Mouse (Mus musculus) heart, embryonic 11.5 days (tissue): Measurements from ENCODE around the gene Nt5c2. TPM values are rescaled to one million over a fixed set of nuclear protein-coding genes. Genes with fewer than 3 reads are reported as not detected.

ENCODE experiments used
- ATAC-seq: fragments of 200-750 bp; cut with Nextera tagmentation; replicated peaks from 2 replicates; pipeline ENCODE4 v1.8.0; 2017; ENCODE audit warnings: moderate library complexity; ENCODE audit not compliant: insufficient number of reproducible peaks, low FRiP score, low TSS enrichment
- H3K27ac ChIP-seq: fragments of 300-500 bp; sonication (generic); 2 replicates; pipeline ENCODE4 v1.5.1; 2014; ENCODE audit warnings: mild to moderate bottlenecking, low read depth, low read length
- H3K27me3 ChIP-seq: fragments of 300-500 bp; sonication (generic); 2 replicates; pipeline ENCODE4 v1.6.1; 2014; ENCODE audit warnings: mild to moderate bottlenecking, low read length, mixed read lengths; ENCODE audit not compliant: control insufficient read depth, insufficient read depth
- H3K36me3 ChIP-seq: fragments of 300-500 bp; sonication (generic); 2 replicates; pipeline ENCODE4 v1.6.1; 2014; ENCODE audit warnings: mild to moderate bottlenecking, low read length, moderate library complexity, mixed read lengths; ENCODE audit not compliant: control insufficient read depth, insufficient read depth
- H3K4me1 ChIP-seq: fragments of 300-500 bp; sonication (generic); 2 replicates; pipeline ENCODE4 v1.6.1; 2014; ENCODE audit warnings: low read length; ENCODE audit not compliant: control insufficient read depth, insufficient read depth
- H3K4me2 ChIP-seq: fragments of 300-500 bp; sonication (generic); 2 replicates; pipeline ENCODE4 v1.6.1; 2014; ENCODE audit warnings: mild to moderate bottlenecking, moderate library complexity
- H3K4me3 ChIP-seq: fragments of 300-500 bp; sonication (generic); 2 replicates; pipeline ENCODE4 v1.5.1; 2014; ENCODE audit warnings: low read depth, low read length
- H3K9ac ChIP-seq: fragments of 300-500 bp; sonication (generic); 2 replicates; pipeline ENCODE4 v1.6.1; 2014; ENCODE audit warnings: mild to moderate bottlenecking, low read depth, low read length, moderate library complexity
- H3K9me3 ChIP-seq: fragments of 300-500 bp; sonication (generic); replicated peaks from 2 replicates; pipeline ENCODE4 v1.6.1; 2016; ENCODE audit warnings: low read length; ENCODE audit not compliant: control insufficient read depth
- WGBS: fragments of 180-500 bp; shearing (Covaris S2); extraction: QIAGEN DNeasy Blood & Tissue Kit; methylation state at CpG from one replicate; pipeline ENCODE4 v1.1.7; 2014; ENCODE audit not compliant: insufficient replicate concordance; 5-methylcytosine and 5-hydroxymethylcytosine counted together
- polyA plus RNA-seq: library from polyadenylated mRNA; unstranded; fragments of >200 nt; fragmentation: Nextera tagmentation; extraction: Ambion mirVana; gene quantifications from 2 replicates; pipeline ENCODE4 v1.2.1, GENCODE M21; 2014

Nt5c2 gene
- polyA plus RNA-seq, 1 experiment from 2014 or later: 82.3 TPM

GRCm38 (mm10) chr19:47023546-47023945 is 8.6 kb upstream of the Nt5c2 start:
- ATAC-seq: no peak
- Histone ChIP-seq H3K9ac (no peak overlapping the region), H3K27ac (no peak overlapping the region), H3K4me2 (no peak overlapping the region), H3K4me3 (no peak overlapping the region), H3K9me3 (no peaks in the 10 kb centered on the region), H3K36me3 (no peaks in the 10 kb centered on the region), H3K27me3 (no peaks in the 10 kb centered on the region; the same call in 1 of the 2 replicates), H3K4me1 (no peaks in the 10 kb centered on the region)
- whole genome bisulfite sequencing: 80% methylated on average over 13 of the region's 13 CpGs

DNA sequence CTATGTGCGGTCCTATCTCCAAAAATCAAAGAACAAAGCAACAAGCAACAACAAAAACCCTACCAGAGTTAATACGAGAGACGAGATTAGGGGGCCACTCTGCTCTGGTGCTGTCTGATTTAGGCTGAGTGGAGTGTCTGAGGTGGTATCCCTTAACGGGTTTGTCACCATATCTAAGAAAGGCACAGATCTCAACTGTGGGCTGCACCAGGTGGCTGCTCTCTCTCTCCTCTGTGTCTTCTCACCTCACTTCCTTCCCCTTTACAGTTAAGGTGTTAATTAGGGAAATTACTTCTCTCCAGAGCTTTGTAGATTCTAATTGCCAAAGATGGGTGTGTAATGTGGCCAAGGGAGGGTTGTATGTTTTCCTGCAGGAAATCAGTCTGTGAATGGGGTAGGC is 7.8 kb upstream of the Nt5c2 start:
- Histone ChIP-seq H3K4me3 (no peak overlapping the region), H3K36me3 (no peaks in the 10 kb centered on the region), H3K4me2 (no peak overlapping the region), H3K27me3 (peaks cover 8% of the 10 kb centered on the region; the same call in 1 of the 2 replicates), H3K27ac (no peak overlapping the region), H3K9me3 (no peaks in the 10 kb centered on the region), H3K4me1 (no peaks in the 10 kb centered on the region), H3K9ac (no peak overlapping the region)
- ATAC-seq: no peak
- WGBS: 67% methylated on average over 4 of the region's 4 CpGs

DNA sequence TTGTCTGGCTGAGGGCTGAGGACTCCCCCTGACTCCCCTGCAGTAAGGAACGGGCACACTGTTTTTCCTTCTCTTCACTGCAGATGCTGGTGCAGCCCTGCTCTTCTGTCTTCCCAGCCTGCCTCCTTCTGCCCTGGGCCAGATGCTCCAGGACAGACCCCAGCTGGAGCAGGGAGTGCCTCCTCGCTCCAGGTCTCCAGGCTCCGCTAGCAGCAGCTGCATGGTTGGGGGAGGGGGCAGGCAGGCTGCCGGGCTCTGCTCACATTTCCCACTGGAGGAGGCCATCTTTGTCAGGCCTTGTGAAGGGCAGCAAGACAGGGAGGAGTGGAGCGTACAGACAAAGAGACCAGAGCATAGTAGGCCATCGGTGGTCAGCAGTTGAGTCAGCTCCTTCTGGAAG is 4.4 kb upstream of the Nt5c2 start:
- ATAC-seq: no peak
- Histone ChIP-seq H3K9me3 (no peaks in the 10 kb centered on the region), H3K4me2 (no peak overlapping the region), H3K4me3 (no peak overlapping the region), H3K9ac (no peak overlapping the region), H3K27ac (no peak overlapping the region), H3K27me3 (peaks cover 29% of the 10 kb centered on the region), H3K4me1 (peaks cover 6% of the 10 kb centered on the region; the same call in 1 of the 2 replicates), H3K36me3 (no peaks in the 10 kb centered on the region)
- WGBS: 26% methylated on average over 6 of the region's 6 CpGs

DNA sequence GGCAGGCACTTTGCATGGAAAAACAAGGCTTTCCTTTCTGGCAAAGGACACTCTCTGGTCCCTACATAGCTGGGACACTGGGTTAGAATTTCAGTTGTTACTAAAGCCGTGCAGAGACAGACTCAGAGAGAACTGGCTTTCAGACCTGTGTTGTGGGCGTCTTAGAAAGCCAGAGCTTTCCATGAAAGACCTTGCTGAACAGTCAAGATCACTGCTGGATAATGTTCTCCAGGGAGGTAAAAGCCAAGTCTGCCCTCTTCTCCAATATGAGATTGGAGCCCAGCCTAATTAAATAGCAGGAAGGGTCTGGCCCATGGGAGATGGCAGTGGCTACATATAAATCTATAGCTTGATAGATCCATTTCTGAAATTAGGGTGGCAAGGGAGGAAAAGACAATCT is 3.4 kb upstream of the Nt5c2 start:
- ATAC-seq: no peak
- Histone ChIP-seq H3K36me3 (no peaks in the 10 kb centered on the region), H3K4me1 (peaks cover 10% of the 10 kb centered on the region; the same call in 1 of the 2 replicates), H3K27me3 (peaks cover 39% of the 10 kb centered on the region), H3K4me3 (no peak overlapping the region), H3K4me2 (no peak overlapping the region), H3K9me3 (no peaks in the 10 kb centered on the region), H3K27ac (no peak overlapping the region), H3K9ac (no peak overlapping the region)
- WGBS: 56% methylated on average over 2 of the region's 2 CpGs

DNA sequence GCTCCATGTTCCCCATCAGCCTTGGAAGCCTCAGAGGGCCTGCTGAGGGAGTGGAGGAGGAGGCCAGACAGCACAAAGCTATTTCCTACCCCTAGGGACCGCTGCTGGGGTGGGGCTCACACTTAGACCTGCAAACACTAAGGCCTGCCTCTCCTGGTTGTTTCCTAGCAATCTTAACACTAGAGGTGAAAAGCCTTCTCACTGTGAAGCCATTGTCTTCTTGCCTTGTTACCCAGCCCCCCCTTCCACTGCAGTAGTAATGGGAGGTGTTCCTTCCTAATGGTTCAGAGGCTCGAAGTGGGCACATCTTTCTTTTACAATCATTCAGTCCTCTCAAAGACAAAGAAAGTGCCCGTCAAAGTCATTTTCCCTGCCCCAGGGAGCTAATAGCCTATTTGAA is 2.9 kb upstream of the Nt5c2 start:
- no peak overlapping the region for H3K27ac ChIP-seq
- no peak overlapping the region for H3K4me2 ChIP-seq
- peaks cover 44% of the 10 kb centered on the region for H3K27me3 ChIP-seq
- H3K4me1 ChIP-seq: peaks cover 10% of the 10 kb centered on the region; the same call in 1 of the 2 replicates
- H3K36me3 ChIP-seq: no peaks in the 10 kb centered on the region
- no peak for ATAC-seq
- H3K4me3 ChIP-seq: no peak overlapping the region
- no peaks in the 10 kb centered on the region for H3K9me3 ChIP-seq
- no peak overlapping the region for H3K9ac ChIP-seq
- 15% methylated on average over 3 of the region's 3 CpGs for WGBS

- no peaks in the 10 kb centered on the region for H3K36me3 ChIP-seq
- no peak overlapping the region for H3K9ac ChIP-seq
- no peaks in the 10 kb centered on the region for H3K9me3 ChIP-seq
- no peak overlapping the region for H3K27ac ChIP-seq
- no peak for ATAC-seq
- no peak overlapping the region for H3K4me3 ChIP-seq
- peaks cover 10% of the 10 kb centered on the region; the same call in 1 of the 2 replicates for H3K4me1 ChIP-seq
- H3K4me2 ChIP-seq: no peak overlapping the region
- WGBS: 0% methylated on average over 15 of the region's 15 CpGs
- peaks cover 52% of the 10 kb centered on the region for H3K27me3 ChIP-seq
Measured at GRCm38 (mm10) chr19:47016487-47016886, 1.5 kb upstream of the Nt5c2 start.

GRCm38 (mm10) chr19:47015965-47016364 is 1.0 kb upstream of the Nt5c2 start:
- no peak overlapping the region for H3K4me2 ChIP-seq
- no peak for ATAC-seq
- no peak overlapping the region for H3K27ac ChIP-seq
- 4% methylated on average over 9 of the region's 9 CpGs for WGBS
- no peak overlapping the region for H3K4me3 ChIP-seq
- H3K36me3 ChIP-seq: no peaks in the 10 kb centered on the region
- no peaks in the 10 kb centered on the region for H3K9me3 ChIP-seq
- H3K4me1 ChIP-seq: peaks cover 10% of the 10 kb centered on the region; the same call in 1 of the 2 replicates
- H3K27me3 ChIP-seq: peaks cover 54% of the 10 kb centered on the region
- H3K9ac ChIP-seq: no peak overlapping the region

GRCm38 (mm10) chr19:47015396-47015795 is 443 bp upstream of the Nt5c2 start:
- H3K4me3 ChIP-seq: peak overlapping the region; percentile 37
- H3K27ac ChIP-seq: no peak overlapping the region
- H3K9me3 ChIP-seq: no peaks in the 10 kb centered on the region
- no peak overlapping the region for H3K9ac ChIP-seq
- H3K4me2 ChIP-seq: peak overlapping the region; percentile 80
- under 1% methylated on average over 37 of the region's 37 CpGs for WGBS
- peaks cover 10% of the 10 kb centered on the region; the same call in 1 of the 2 replicates for H3K4me1 ChIP-seq
- H3K27me3 ChIP-seq: peaks cover 54% of the 10 kb centered on the region
- no peak for ATAC-seq
- no peaks in the 10 kb centered on the region for H3K36me3 ChIP-seq

- no peak overlapping the region for H3K9ac ChIP-seq
- peak overlapping the region; percentile 80 for H3K4me2 ChIP-seq
- H3K4me3 ChIP-seq: peak overlapping the region; percentile 37
- H3K9me3 ChIP-seq: no peaks in the 10 kb centered on the region
- H3K27me3 ChIP-seq: peaks cover 54% of the 10 kb centered on the region
- peaks cover 10% of the 10 kb centered on the region; the same call in 1 of the 2 replicates for H3K4me1 ChIP-seq
- under 1% methylated on average over 11 of the region's 11 CpGs for WGBS
- H3K27ac ChIP-seq: no peak overlapping the region
- no peak for ATAC-seq
- H3K36me3 ChIP-seq: no peaks in the 10 kb centered on the region
Measured at GRCm38 (mm10) chr19:47014159-47014446, 850 bp downstream of the Nt5c2 start.
